In genomic region chr14:60740507-60740906, GRCm38 (mm10) we compare ENCODE assay signal across 12 mouse cellular contexts. TPM values are rescaled to one million over a fixed set of nuclear protein-coding genes. Genes with fewer than 3 reads are reported as not detected.
DNase-seq lines count a peak whose midpoint lies in the region; ATAC-seq and TF ChIP-seq lines count a peak whose summit lies in the region.
"Had no signal": no experiment of that assay in that cellular context is flagged by ENCODE, and none has a peak within 500 bp of the region (broad histone marks: within the 10 kb centered on the region; RNA-seq: fewer than 3 reads in every experiment).

No protein-coding gene starts in this region.

- TF ChIP-seq CTCF in gastrocnemius, adult 2 months (IDR thresholded peaks at IDR 0.05), result no peak
- TF ChIP-seq CTCF in testis, adult 2 months (IDR thresholded peaks at IDR 0.05; ENCODE audit: control insufficient read depth, insufficient read depth, insufficient replicate concordance, low read depth, low read length), result no peak

- H3K4me3 ChIP-seq in gastrocnemius, adult 2 months, result no peak overlapping the region
- no peak overlapping the region for H3K4me3 ChIP-seq in kidney, embryonic 14.5 days (ENCODE audit: low read length)
- H3K4me3 ChIP-seq in testis, adult 2 months (ENCODE audit: control insufficient read depth, low read depth, low read length), result no peak overlapping the region
- H3K4me3 ChIP-seq: midbrain, embryonic 13.5 days; neural tube, embryonic 12.5 days had no signal

- peak overlapping the region; percentile 20; the same call in 1 of the 2 replicates for H3K27ac ChIP-seq in gastrocnemius, adult 2 months
- H3K27ac ChIP-seq in kidney, embryonic 14.5 days (ENCODE audit: low read depth, low read length), result 0 out of 2 replicates have a peak overlapping the region, but pooled peaks have one; percentile 48
- peak overlapping the region; percentile 29; the same call in 1 of the 2 replicates for H3K27ac ChIP-seq in testis, adult 2 months (ENCODE audit: control insufficient read depth, insufficient read depth, low read depth, low read length)
- H3K27ac ChIP-seq: midbrain, embryonic 13.5 days; neural tube, embryonic 12.5 days had no signal

- intact Hi-C loops in gastrocnemius, adult 2 months (cut with DNase I), result loop anchor here (5.0 kb wide), 1 partner anchor 33 kb away; no protein-coding TSS in a partner anchor
- intact Hi-C loops in gastrocnemius, postnatal 14 days (cut with DNase I; ENCODE audit: low total_unique reads), result no loop called here

- peaks cover 4% of the 10 kb centered on the region; the same call in 1 of the 2 replicates for H3K36me3 ChIP-seq in kidney, embryonic 14.5 days (ENCODE audit: control insufficient read depth, insufficient read depth, low read length)
- no peaks in the 10 kb centered on the region for H3K36me3 ChIP-seq in testis, adult 2 months (ENCODE audit: control insufficient read depth, insufficient read depth, low read length)

- H3K9ac ChIP-seq in kidney, embryonic 14.5 days (ENCODE audit: low read depth, low read length), result no peak overlapping the region
- H3K9ac ChIP-seq: midbrain, embryonic 13.5 days; neural tube, embryonic 12.5 days had no signal

- ATAC-seq in kidney, embryonic 14.5 days (ENCODE audit: low FRiP score, low TSS enrichment), result no peak
- ATAC-seq: midbrain, embryonic 13.5 days had no signal

- no peaks in the 10 kb centered on the region for H3K27me3 ChIP-seq in kidney, embryonic 14.5 days (ENCODE audit: control insufficient read depth, insufficient read depth, low read length)
- no peaks in the 10 kb centered on the region for H3K27me3 ChIP-seq in testis, adult 2 months (ENCODE audit: control insufficient read depth, insufficient read depth, low read length)
- H3K27me3 ChIP-seq: CH12.LX; midbrain, embryonic 13.5 days; neural tube, embryonic 12.5 days had no signal

- TF ChIP-seq POLR2A in testis, adult 2 months (IDR thresholded peaks at IDR 0.05; ENCODE audit: control insufficient read depth, low read depth, low read length), result no peak

- no peak for DNase-seq in gastrocnemius, adult 2 months
- DNase-seq in gastrocnemius, postnatal 14 days, result no peak
- DNase-seq in kidney, adult 18-20 months, result no peak
- DNase-seq in testis, postnatal 14 days (ENCODE audit: low spot score), result no peak
- DNase-seq in right cerebral cortex, postnatal 4 days, result no peak
- DNase-seq in urinary bladder, adult 2 months (ENCODE audit: low spot score), result no peak
- DNase-seq: adrenal gland, postnatal 14 days had no signal

- H3K9me3 ChIP-seq in kidney, embryonic 14.5 days (ENCODE audit: control insufficient read depth, low read length), result no peaks in the 10 kb centered on the region
- H3K9me3 ChIP-seq: midbrain, embryonic 13.5 days; neural tube, embryonic 12.5 days had no signal

- H3K4me1 ChIP-seq in kidney, embryonic 14.5 days (ENCODE audit: control insufficient read depth, insufficient read depth, low read length), result peaks cover 36% of the 10 kb centered on the region
- H3K4me1 ChIP-seq in testis, adult 2 months (ENCODE audit: control insufficient read depth, insufficient read depth, low read length), result peaks cover 8% of the 10 kb centered on the region

- H3K4me2 ChIP-seq in kidney, embryonic 14.5 days (replicated peaks; ENCODE audit: low read depth, low read length), result no peak overlapping the region
- H3K4me2 ChIP-seq: midbrain, embryonic 13.5 days; neural tube, embryonic 12.5 days had no signal

- WGBS in kidney, embryonic 14.5 days, result 78% methylated on average over 5 of the region's 5 CpGs

RNA-seq across cellular contexts. Expression of gene C1qtnf9, which starts 27.4 kb away (rescaled TPM):
- 10 to 100 TPM; 18.0 to 20.4 TPM for total RNA-seq in gastrocnemius, adult 2 months (2021)
- 10 to 100 TPM; 32.0 to 41.9 TPM for total RNA-seq in gastrocnemius, postnatal 14 days (2021)
- polyA plus RNA-seq in kidney, embryonic 14.5 days (2014; fragmentation: Nextera tagmentation; extraction: Ambion mirVana), result 0.46 TPM in 1 of 2 replicates, not detected in the other
- 0.91 and 1.1 TPM in 2 replicates for polyA plus RNA-seq in testis, adult 2 months (2012; rRNA removed)
- 6.9 and 7.8 TPM in 2 replicates for polyA plus RNA-seq in urinary bladder, adult 2 months (2012; rRNA removed)
- total RNA-seq: CH12.LX had no signal
- polyA plus RNA-seq: midbrain, embryonic 13.5 days had no signal

RNA-seq across cellular contexts. Expression of gene Mipep, which starts 43.9 kb away (rescaled TPM):
- total RNA-seq in gastrocnemius, adult 2 months (2021), result 10 to 100 TPM; 32.7 to 38.3 TPM
- total RNA-seq in gastrocnemius, postnatal 14 days (2021), result 10 to 100 TPM; 26.2 to 28.4 TPM
- polyA plus RNA-seq in kidney, embryonic 14.5 days (2014; fragmentation: Nextera tagmentation; extraction: Ambion mirVana), result 16.3 and 26.5 TPM in 2 replicates
- polyA plus RNA-seq in testis, adult 2 months (2012; rRNA removed), result 104 and 109 TPM in 2 replicates
- 11.7 and 11.9 TPM in 2 replicates for polyA plus RNA-seq in urinary bladder, adult 2 months (2012; rRNA removed)
